Mouse (Mus musculus): ENCODE data around the gene Zfp956.

GRCm38 (mm10) chr6:47954425-47954824 lies 1.2 kb downstream of the Zfp956 start:
- TF ChIP-seq CTCF (IDR thresholded peaks at IDR 0.05; ENCODE audit: low read depth): no peak
- TF ChIP-seq EP300 (optimal IDR thresholded peaks at IDR 0.05): no peak

Measured in stomach, postnatal 0 days (tissue).